Mouse (Mus musculus) liver, embryonic 14.5 days (tissue): ENCODE results near the gene Bmp7.

Source experiments
- CTCF ChIP-seq: IDR thresholded peaks from 2 replicates; pipeline ENCODE4 v1.5.1; 2016; ENCODE audit warnings: antibody characterized with exemption, low read depth, control low read depth
- EP300 ChIP-seq: IDR thresholded peaks from 2 replicates; pipeline ENCODE4 v1.6.1; 2016; ENCODE audit warnings: antibody characterized with exemption, low read depth

DNA sequence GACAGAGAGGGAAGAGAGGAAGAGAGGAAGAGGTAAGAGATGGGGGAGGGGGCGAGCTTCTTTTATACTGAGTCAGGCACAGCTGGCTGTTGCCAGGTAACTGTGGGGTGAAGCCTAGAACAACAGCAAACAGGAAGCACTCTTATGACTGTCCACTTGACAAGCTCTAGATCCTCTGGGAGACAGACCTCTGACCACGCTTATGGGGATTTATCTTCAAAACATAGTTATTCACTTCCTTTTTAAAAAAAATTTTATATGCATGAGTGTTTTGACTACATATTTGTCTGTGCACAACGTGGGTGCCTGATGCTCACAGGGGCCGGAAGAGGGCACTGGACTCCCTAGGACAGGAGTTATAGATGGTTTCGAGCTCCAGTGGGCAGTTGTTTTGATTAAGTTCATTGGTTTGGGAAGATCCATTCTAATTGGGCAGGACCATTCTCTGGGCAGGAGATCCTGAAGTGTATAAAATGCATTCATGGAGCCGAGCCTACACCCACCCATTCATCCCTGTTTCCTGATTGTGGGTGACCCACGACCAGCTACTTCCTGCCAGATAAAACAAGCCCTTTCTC is 36.6 kb upstream of the Bmp7 start:
- TF ChIP-seq CTCF (no peak), EP300 (no peak)
